13 mouse cellular contexts compared by ENCODE assay signal in genomic region chr12:48462392-48462791, GRCm38 (mm10).
"Had no signal": no experiment of that assay in that cellular context is flagged by ENCODE, and none has a peak within 500 bp of the region (broad histone marks: within the 10 kb centered on the region; RNA-seq: fewer than 3 reads in every experiment).

No protein-coding gene starts in this region.

- DNase-seq: kidney, adult 2 months; kidney, postnatal 14 days; layer of hippocampus, postnatal 36 days; liver, embryonic 13.5 days; liver, postnatal 0 days; lung, postnatal 14 days; right cerebral cortex, adult 18-20 months; right cerebral cortex, postnatal 25 days; thymus, postnatal 4 days had no signal

- H3K9ac ChIP-seq: kidney, embryonic 15.5 days; limb, embryonic 15.5 days; liver, embryonic 13.5 days; liver, postnatal 0 days; lung, embryonic 15.5 days; neural tube, embryonic 13.5 days had no signal

- H3K4me3 ChIP-seq: kidney, embryonic 15.5 days; limb, embryonic 15.5 days; liver, embryonic 13.5 days; lung, embryonic 15.5 days; neural tube, embryonic 13.5 days had no signal

- H3K36me3 ChIP-seq: kidney, embryonic 15.5 days; limb, embryonic 15.5 days; liver, embryonic 13.5 days; lung, embryonic 15.5 days; neural tube, embryonic 13.5 days had no signal

- H3K4me2 ChIP-seq: kidney, embryonic 15.5 days; limb, embryonic 15.5 days; liver, embryonic 13.5 days; lung, embryonic 15.5 days; neural tube, embryonic 13.5 days had no signal

- ATAC-seq: liver, postnatal 0 days had no signal

- H3K27me3 ChIP-seq: kidney, embryonic 15.5 days; limb, embryonic 15.5 days; liver, embryonic 13.5 days; lung, embryonic 15.5 days; neural tube, embryonic 13.5 days had no signal

- H3K4me1 ChIP-seq: kidney, embryonic 15.5 days; limb, embryonic 15.5 days; liver, embryonic 13.5 days; lung, embryonic 15.5 days; neural tube, embryonic 13.5 days had no signal

- H3K9me3 ChIP-seq: kidney, embryonic 15.5 days; limb, embryonic 15.5 days; liver, embryonic 13.5 days; lung, embryonic 15.5 days; neural tube, embryonic 13.5 days had no signal

- H3K27ac ChIP-seq: kidney, embryonic 15.5 days; limb, embryonic 15.5 days; liver, embryonic 13.5 days; lung, embryonic 15.5 days; neural tube, embryonic 13.5 days had no signal
